Mouse (Mus musculus): ENCODE measurements around the gene Igsf3. TPM values are rescaled to one million over a fixed set of nuclear protein-coding genes. Genes with fewer than 3 reads are reported as not detected.

The Igsf3 gene
- total RNA-seq, 1 experiment from 2014 or later, result 0.29 TPM

GRCm38 (mm10) chr3:101429982-101430754, 53.3 kb downstream of the Igsf3 start:
- no peak for ATAC-seq (replicated peaks; ENCODE audit: insufficient number of reproducible peaks, low FRiP score, low TSS enrichment, poor library complexity, severe bottlenecking)

GRCm38 (mm10) chr3:101430755-101431115, 53.9 kb downstream of the Igsf3 start:
- ATAC-seq (replicated peaks; ENCODE audit: insufficient number of reproducible peaks, low FRiP score, low TSS enrichment, poor library complexity, severe bottlenecking), result no peak

GRCm38 (mm10) chr3:101435672-101436071, 58.8 kb downstream of the Igsf3 start:
- no peak for ATAC-seq (replicated peaks; ENCODE audit: insufficient number of reproducible peaks, low FRiP score, low TSS enrichment, poor library complexity, severe bottlenecking)

- no peak for ATAC-seq (replicated peaks; ENCODE audit: insufficient number of reproducible peaks, low FRiP score, low TSS enrichment, poor library complexity, severe bottlenecking)
Observed at GRCm38 (mm10) chr3:101436469-101436868, 59.6 kb downstream of the Igsf3 start.

- ATAC-seq (replicated peaks; ENCODE audit: insufficient number of reproducible peaks, low FRiP score, low TSS enrichment, poor library complexity, severe bottlenecking), result no peak
Observed at GRCm38 (mm10) chr3:101437021-101437563, 60.2 kb downstream of the Igsf3 start.

- no peak for ATAC-seq (replicated peaks; ENCODE audit: insufficient number of reproducible peaks, low FRiP score, low TSS enrichment, poor library complexity, severe bottlenecking)
Observed at GRCm38 (mm10) chr3:101443265-101443881, 66.5 kb downstream of the Igsf3 start.

- no peak for ATAC-seq (replicated peaks; ENCODE audit: insufficient number of reproducible peaks, low FRiP score, low TSS enrichment, poor library complexity, severe bottlenecking)
Observed at GRCm38 (mm10) chr3:101444437-101444836, 67.6 kb downstream of the Igsf3 start.

- ATAC-seq (replicated peaks; ENCODE audit: insufficient number of reproducible peaks, low FRiP score, low TSS enrichment, poor library complexity, severe bottlenecking), result no peak
Observed at GRCm38 (mm10) chr3:101447239-101447638, 70.4 kb downstream of the Igsf3 start.

GRCm38 (mm10) chr3:101448765-101449164, 71.9 kb downstream of the Igsf3 start:
- no peak for ATAC-seq (replicated peaks; ENCODE audit: insufficient number of reproducible peaks, low FRiP score, low TSS enrichment, poor library complexity, severe bottlenecking)

GRCm38 (mm10) chr3:101450811-101451428, 74.0 kb downstream of the Igsf3 start:
- ATAC-seq (replicated peaks; ENCODE audit: insufficient number of reproducible peaks, low FRiP score, low TSS enrichment, poor library complexity, severe bottlenecking), result no peak

GRCm38 (mm10) chr3:101460618-101461017, 83.7 kb downstream of the Igsf3 start:
- ATAC-seq (replicated peaks; ENCODE audit: insufficient number of reproducible peaks, low FRiP score, low TSS enrichment, poor library complexity, severe bottlenecking), result no peak

- no peak for ATAC-seq (replicated peaks; ENCODE audit: insufficient number of reproducible peaks, low FRiP score, low TSS enrichment, poor library complexity, severe bottlenecking)
Observed at GRCm38 (mm10) chr3:101461046-101461445, 84.2 kb downstream of the Igsf3 start.

- no peak for ATAC-seq (replicated peaks; ENCODE audit: insufficient number of reproducible peaks, low FRiP score, low TSS enrichment, poor library complexity, severe bottlenecking)
Observed at GRCm38 (mm10) chr3:101461816-101462215, 84.9 kb downstream of the Igsf3 start.

- ATAC-seq (replicated peaks; ENCODE audit: insufficient number of reproducible peaks, low FRiP score, low TSS enrichment, poor library complexity, severe bottlenecking), result no peak
Observed at GRCm38 (mm10) chr3:101462294-101462693, 85.4 kb downstream of the Igsf3 start.

- no peak for ATAC-seq (replicated peaks; ENCODE audit: insufficient number of reproducible peaks, low FRiP score, low TSS enrichment, poor library complexity, severe bottlenecking)
Observed at GRCm38 (mm10) chr3:101463491-101463890, 86.6 kb downstream of the Igsf3 start.

GRCm38 (mm10) chr3:101469675-101470074, 92.8 kb downstream of the Igsf3 start:
- ATAC-seq (replicated peaks; ENCODE audit: insufficient number of reproducible peaks, low FRiP score, low TSS enrichment, poor library complexity, severe bottlenecking), result no peak

- no peak for ATAC-seq (replicated peaks; ENCODE audit: insufficient number of reproducible peaks, low FRiP score, low TSS enrichment, poor library complexity, severe bottlenecking)
Observed at GRCm38 (mm10) chr3:101471881-101472280, 95.0 kb downstream of the Igsf3 start.

- ATAC-seq (replicated peaks; ENCODE audit: insufficient number of reproducible peaks, low FRiP score, low TSS enrichment, poor library complexity, severe bottlenecking), result no peak
Observed at GRCm38 (mm10) chr3:101481951-101482350, 105.1 kb downstream of the Igsf3 start.

GRCm38 (mm10) chr3:101483256-101483983, 106.5 kb downstream of the Igsf3 start:
- ATAC-seq (replicated peaks; ENCODE audit: insufficient number of reproducible peaks, low FRiP score, low TSS enrichment, poor library complexity, severe bottlenecking), result no peak
